Mouse (Mus musculus) heart, adult 2 months (tissue): ENCODE measurements around the gene 1700025G04Rik. TPM values are rescaled to one million over a fixed set of nuclear protein-coding genes. Genes with fewer than 3 reads are reported as not detected.
A peak's percentile ranks its signal among the peaks of the same experiment; 100 is the strongest.

Source experiments
- DNase-seq, 2 experiments: peaks; one replicate each; pipeline ENCODE4 v3.0.0; 2021
- H3K27ac ChIP-seq: fragments of 200-600 bp; 2 replicates; pipeline ENCODE4 v1.8.1; 2022
- H3K27me3 ChIP-seq: fragments of 200-500 bp; 2 replicates; pipeline ENCODE4 v1.6.1; 2012; ENCODE audit warnings: mild to moderate bottlenecking, low read length, inconsistent platforms, mixed read lengths; ENCODE audit not compliant: control insufficient read depth, insufficient read depth
- H3K36me3 ChIP-seq: fragments of 200-500 bp; 2 replicates; pipeline ENCODE4 v1.6.1; 2012; ENCODE audit warnings: low read length, inconsistent platforms; ENCODE audit not compliant: control insufficient read depth, insufficient read depth
- H3K4me1 ChIP-seq: fragments of 200-500 bp; 2 replicates; pipeline ENCODE4 v1.6.1; 2011; ENCODE audit warnings: low read length; ENCODE audit not compliant: control insufficient read depth, insufficient read depth
- H3K4me3 ChIP-seq: fragments of 200-600 bp; 2 replicates; pipeline ENCODE4 v1.8.1; 2022
- H3K79me2 ChIP-seq: fragments of 200-500 bp; replicated peaks from 2 replicates; pipeline ENCODE4 v1.6.1; 2012; ENCODE audit warnings: mild to moderate bottlenecking, inconsistent platforms, low read length, moderate library complexity, mixed read lengths; ENCODE audit not compliant: control insufficient read depth, insufficient read depth
- H3K9ac ChIP-seq: fragments of 200-500 bp; 2 replicates; pipeline ENCODE4 v1.6.1; 2012; ENCODE audit warnings: low read depth, mild to moderate bottlenecking, control low read depth, inconsistent platforms, low read length, mixed read lengths
- CTCF ChIP-seq: fragments of 200-600 bp; IDR thresholded peaks from 2 replicates; pipeline ENCODE4 v1.8.1; 2022; ENCODE audit warnings: antibody characterized with exemption, mild to moderate bottlenecking, moderate library complexity
- EP300 ChIP-seq: fragments of 200-500 bp; IDR thresholded peaks from 2 replicates; pipeline ENCODE4 v1.6.1; 2011; ENCODE audit warnings: low read depth, low read length, control low read depth; ENCODE audit not compliant: insufficient read depth
- POLR2A ChIP-seq: fragments of 200-500 bp; IDR thresholded peaks from 2 replicates; pipeline ENCODE4 v1.6.1; 2011; ENCODE audit warnings: mild to moderate bottlenecking, low read depth, low read length, control low read depth; ENCODE audit not compliant: insufficient read depth
- WGBS: fragments of 180-500 bp; shearing (Covaris S2); methylation state at CpG from one replicate; pipeline ENCODE4 v1.1.7; 2018; 5-methylcytosine and 5-hydroxymethylcytosine counted together
- intact Hi-C: fragments of 180-260 bp; cut with DNase I; formaldehyde crosslinking; loops from one replicate; pipeline ENCODE4 v1.15.1; 2025
- polyA plus RNA-seq: library from polyadenylated mRNA; depleted of rRNA; stranded (reverse); fragments of >200 nt; gene quantifications from 2 replicates; pipeline ENCODE4 v1.2.3, GENCODE M21; 2012
- total RNA-seq, 2 experiments: library from RNA; stranded (reverse); gene quantifications; 2 replicates each; pipeline ENCODE4 v1.2.3; 2021

The 1700025G04Rik gene
- total and polyA plus RNA-seq, 3 experiments: 11.0 to 46.1 (median 40.4) TPM

- Histone ChIP-seq H3K9ac (no peak overlapping the region), H3K36me3 (peaks cover 20% of the 10 kb centered on the region), H3K27me3 (no peaks in the 10 kb centered on the region), H3K79me2 (peaks cover 4% of the 10 kb centered on the region; the same call in 1 of the 2 replicates), H3K4me3 (no peak overlapping the region), H3K27ac (peak overlapping the region; percentile 63), H3K4me1 (peaks cover 16% of the 10 kb centered on the region)
- DNase-seq: peak in 1 of 2 experiments; percentile 48
- intact Hi-C loops: loop anchor here (5.0 kb wide), 1 partner anchor 112 kb away; no protein-coding TSS in a partner anchor
- TF ChIP-seq CTCF: peak; percentile 22; the same call in 1 of the 2 replicates
- no peak for TF ChIP-seq POLR2A
- TF ChIP-seq EP300: peak; percentile 89
- WGBS: 29% methylated on average over 8 of the region's 8 CpGs
These were observed 115.0 kb downstream of the 1700025G04Rik start for GRCm38 (mm10) chr1:151974887-151975286.

GRCm38 (mm10) chr1:151974424-151974823 lies 115.5 kb downstream of the 1700025G04Rik start:
- 88% methylated on average over 7 of the region's 7 CpGs for WGBS
- TF ChIP-seq CTCF (no peak), POLR2A (no peak), EP300 (no peak)
- no peak overlapping the region for H3K4me3 ChIP-seq
- no peak overlapping the region for H3K9ac ChIP-seq
- intact Hi-C loops: no loop called here
- peaks cover 18% of the 10 kb centered on the region for H3K36me3 ChIP-seq
- peaks cover 15% of the 10 kb centered on the region for H3K4me1 ChIP-seq
- no peaks in the 10 kb centered on the region for H3K27me3 ChIP-seq
- peaks cover 3% of the 10 kb centered on the region; the same call in 1 of the 2 replicates for H3K79me2 ChIP-seq
- H3K27ac ChIP-seq: peak overlapping the region; percentile 63
- DNase-seq: no peak

DNA sequence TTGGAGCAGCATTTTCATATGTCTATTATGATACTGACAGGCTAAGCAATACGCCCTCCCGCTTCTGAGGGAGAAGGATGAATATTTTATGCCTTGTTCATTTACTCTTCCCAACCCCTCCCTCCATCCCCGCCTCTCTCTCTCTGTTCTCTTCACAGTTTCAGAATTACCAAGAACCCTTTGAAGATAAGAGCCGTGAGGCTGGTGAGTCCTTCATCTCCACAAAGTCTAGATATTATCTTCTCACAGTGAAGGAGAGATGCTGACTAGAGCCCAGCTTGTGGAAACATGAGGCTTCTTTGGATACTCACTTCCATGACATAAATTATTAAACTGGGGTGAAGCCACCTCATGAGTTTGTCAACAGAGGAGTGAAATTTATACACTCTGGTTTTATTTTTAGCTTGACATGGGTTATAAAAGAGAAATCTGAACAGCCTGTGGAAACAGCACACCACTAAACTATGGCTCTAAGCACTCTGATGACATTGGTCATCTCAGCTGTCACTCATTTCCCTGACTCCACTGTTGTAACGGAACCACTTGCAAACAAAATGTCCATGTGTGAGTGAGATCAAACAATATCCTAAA lies 116.7 kb downstream of the 1700025G04Rik start:
- Histone ChIP-seq H3K27me3 (no peaks in the 10 kb centered on the region), H3K4me1 (peaks cover 13% of the 10 kb centered on the region), H3K9ac (no peak overlapping the region), H3K36me3 (peaks cover 14% of the 10 kb centered on the region), H3K79me2 (peaks cover 2% of the 10 kb centered on the region; the same call in 1 of the 2 replicates), H3K4me3 (no peak overlapping the region), H3K27ac (no peak overlapping the region)
- TF ChIP-seq POLR2A (no peak), CTCF (no peak)
- intact Hi-C loops: no loop called here
- WGBS: 92% methylated on average over 5 of the region's 5 CpGs
- no peak for DNase-seq

DNA sequence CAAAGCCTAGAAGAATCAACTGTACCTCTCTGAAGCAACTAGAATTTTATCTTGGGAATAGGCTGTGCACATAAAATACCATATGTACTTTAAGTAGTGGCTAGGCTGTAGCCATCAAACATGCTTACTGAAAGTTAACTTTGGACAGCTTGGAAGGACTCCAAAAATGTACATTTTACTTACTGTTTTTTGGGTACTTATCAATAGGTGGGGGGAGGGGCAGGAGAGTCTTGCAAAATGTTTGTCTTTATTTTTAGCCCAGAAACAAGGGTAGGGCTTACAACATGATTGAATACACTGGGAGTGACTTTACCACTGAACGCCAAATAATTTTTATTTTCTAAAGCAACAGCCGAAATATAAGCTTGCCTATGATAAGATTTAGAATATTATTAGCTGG lies 118.3 kb downstream of the 1700025G04Rik start:
- Histone ChIP-seq H3K4me1 (peaks cover 12% of the 10 kb centered on the region), H3K27ac (no peak overlapping the region), H3K4me3 (no peak overlapping the region), H3K9ac (no peak overlapping the region), H3K79me2 (peaks cover 4% of the 10 kb centered on the region; the same call in 1 of the 2 replicates), H3K27me3 (no peaks in the 10 kb centered on the region), H3K36me3 (peaks cover 10% of the 10 kb centered on the region)
- no peak for DNase-seq
- TF ChIP-seq POLR2A (no peak), EP300 (no peak), CTCF (no peak)
- WGBS: 70% methylated on average over 2 of the region's 2 CpGs
- intact Hi-C loops: no loop called here

DNA sequence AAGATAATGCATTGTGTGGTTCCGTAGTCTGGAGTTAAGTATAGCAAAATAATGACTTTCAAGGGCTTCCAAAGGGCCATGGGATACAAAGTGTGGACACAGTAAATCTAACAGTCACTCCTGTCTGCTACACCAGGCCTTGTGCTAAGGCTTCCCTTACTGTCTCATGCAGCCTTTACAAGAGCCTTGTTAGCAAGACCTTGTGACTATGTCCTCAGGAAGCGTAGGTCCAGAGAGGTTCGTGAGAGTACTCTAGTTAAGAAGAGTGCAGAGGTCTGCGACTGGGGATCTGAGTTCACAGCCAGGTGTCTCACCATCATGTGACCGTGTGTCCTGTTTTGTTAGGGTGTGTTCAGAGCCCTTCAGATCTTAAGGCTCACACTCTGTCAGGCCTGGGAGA lies 121.8 kb downstream of the 1700025G04Rik start:
- H3K27me3 ChIP-seq: no peaks in the 10 kb centered on the region
- H3K36me3 ChIP-seq: peaks cover 8% of the 10 kb centered on the region; the same call in 1 of the 2 replicates
- H3K4me3 ChIP-seq: no peak overlapping the region
- TF ChIP-seq POLR2A (no peak), EP300 (no peak), CTCF (no peak)
- WGBS: 95% methylated on average over 5 of the region's 5 CpGs
- H3K79me2 ChIP-seq: peaks cover 4% of the 10 kb centered on the region
- peaks cover 8% of the 10 kb centered on the region; the same call in 1 of the 2 replicates for H3K4me1 ChIP-seq
- no peak for DNase-seq
- intact Hi-C loops: no loop called here
- no peak overlapping the region for H3K9ac ChIP-seq
- no peak overlapping the region for H3K27ac ChIP-seq

DNA sequence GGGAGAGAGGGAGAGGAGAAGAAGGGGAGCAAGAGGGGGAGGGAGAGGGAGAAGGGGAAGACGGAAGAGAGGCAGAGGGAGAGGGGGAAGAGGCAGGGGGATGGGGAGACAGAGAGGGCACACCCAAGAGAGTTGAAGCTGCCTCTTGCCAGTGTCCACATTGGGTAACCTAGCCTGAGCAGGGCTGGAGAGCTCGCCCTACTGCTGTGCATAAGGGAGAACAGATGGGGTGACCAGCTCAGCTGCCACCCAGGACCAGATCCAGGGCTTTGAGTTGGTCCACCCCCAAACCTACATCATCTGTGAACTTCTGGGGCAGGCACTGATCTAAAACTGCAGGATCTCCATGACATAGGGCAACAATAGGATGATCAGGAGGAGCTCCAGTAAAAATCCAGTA lies 125.1 kb downstream of the 1700025G04Rik start:
- intact Hi-C loops: no loop called here
- TF ChIP-seq POLR2A: no peak
- no peak for TF ChIP-seq EP300
- TF ChIP-seq CTCF: no peak
- peaks cover 4% of the 10 kb centered on the region; the same call in 1 of the 2 replicates for H3K79me2 ChIP-seq
- no peaks in the 10 kb centered on the region for H3K27me3 ChIP-seq
- no peak overlapping the region for H3K9ac ChIP-seq
- no peak overlapping the region for H3K4me3 ChIP-seq
- H3K36me3 ChIP-seq: peaks cover 5% of the 10 kb centered on the region; the same call in 1 of the 2 replicates
- no peak for DNase-seq
- peaks cover 8% of the 10 kb centered on the region for H3K4me1 ChIP-seq
- 87% methylated on average over 2 of the region's 2 CpGs for WGBS
- H3K27ac ChIP-seq: no peak overlapping the region
